18 mouse cellular contexts compared by ENCODE assay signal in the genomic region with DNA sequence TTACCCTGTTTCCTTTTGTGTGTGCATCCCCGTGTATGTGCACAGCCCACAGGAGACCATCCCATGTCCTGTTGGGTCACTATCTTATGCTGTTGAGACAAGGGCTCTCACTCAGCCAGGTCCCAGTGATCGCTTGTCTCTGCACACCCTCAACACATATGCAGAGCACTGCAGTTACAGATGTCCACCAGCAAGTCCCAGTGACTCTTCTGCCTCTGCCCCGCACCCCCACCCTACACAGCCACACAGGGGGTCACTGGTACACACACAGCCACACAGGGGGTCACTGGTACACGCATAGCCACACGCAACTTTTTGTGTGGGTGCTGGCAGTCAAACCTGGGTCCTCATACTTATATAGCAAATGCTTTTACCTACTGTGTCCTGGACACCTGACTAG. TPM values are rescaled to one million over a fixed set of nuclear protein-coding genes. Genes with fewer than 3 reads are reported as not detected.
DNase-seq lines count a peak whose midpoint lies in the region; ATAC-seq and TF ChIP-seq lines count a peak whose summit lies in the region.
"Had no signal": no experiment of that assay in that cellular context is flagged by ENCODE, and none has a peak within 500 bp of the region (broad histone marks: within the 10 kb centered on the region; RNA-seq: fewer than 3 reads in every experiment).

No protein-coding gene starts in this region.

- 94% methylated on average over 5 of the region's 5 CpGs for WGBS in heart, embryonic 10.5 days
- WGBS in liver, postnatal 0 days (ENCODE audit: insufficient replicate concordance) = 87% methylated on average over 5 of the region's 5 CpGs
- WGBS in liver, embryonic 12.5 days (ENCODE audit: insufficient replicate concordance) = 86% methylated on average over 5 of the region's 5 CpGs
- WGBS in macrophage (ENCODE audit: missing documents) = 94% methylated on average over 5 of the region's 5 CpGs

- no peak for TF ChIP-seq POLR2A in bone marrow macrophage, adult 2 months (IDR thresholded peaks at IDR 0.05; ENCODE audit: borderline replicate concordance, low read depth, low read length)

- intact Hi-C loops in left cerebral cortex, postnatal 10 days (cut with DNase I) = no loop called here

- H3K4me2 ChIP-seq in liver, postnatal 0 days (ENCODE audit: low read depth, low read length) = no peak overlapping the region
- H3K4me2 ChIP-seq in liver, embryonic 12.5 days = no peak overlapping the region
- H3K4me2 ChIP-seq: embryonic facial prominence, embryonic 12.5 days; forebrain, embryonic 13.5 days; forebrain, embryonic 15.5 days had no signal

- H3K36me3 ChIP-seq in heart, embryonic 10.5 days = peaks cover 80% of the 10 kb centered on the region
- peaks cover 63% of the 10 kb centered on the region for H3K36me3 ChIP-seq in liver, postnatal 0 days (replicated peaks; ENCODE audit: insufficient read depth, low read length)
- H3K36me3 ChIP-seq in liver, embryonic 12.5 days = peaks cover 79% of the 10 kb centered on the region
- H3K36me3 ChIP-seq in macrophage (ENCODE audit: inconsistent target) = peaks cover 39% of the 10 kb centered on the region

- DNase-seq in heart, embryonic 10.5 days (ENCODE audit: low spot score) = peak; percentile 71
- no peak for DNase-seq in heart, adult 8-10 months (ENCODE audit: low spot score)
- no peak for DNase-seq in liver, postnatal 0 days
- no peak for DNase-seq in left cerebral cortex, postnatal 10 days (ENCODE audit: extremely low spot score in 1 of 2, low spot score in 2 of 2)
- DNase-seq: adrenal gland, adult 2 months; adrenal gland, postnatal 10 days; adrenal gland, postnatal 25 days; cerebellum, adult 11-12 months; cerebellum, adult 2 months; cerebellum, adult 9-10 months; cerebellum, postnatal 25 days had no signal

- TF ChIP-seq EP300 in liver, postnatal 0 days (IDR thresholded peaks at IDR 0.05; ENCODE audit: low read depth) = no peak

- ATAC-seq in liver, postnatal 0 days = no peak
- ATAC-seq in liver, embryonic 12.5 days = no peak
- ATAC-seq: forebrain, embryonic 13.5 days; forebrain, embryonic 15.5 days had no signal

- H3K27me3 ChIP-seq in heart, embryonic 10.5 days (ENCODE audit: insufficient read depth, poor library complexity, severe bottlenecking) = no peaks in the 10 kb centered on the region
- H3K27me3 ChIP-seq in liver, postnatal 0 days (ENCODE audit: insufficient read depth, low read length) = no peaks in the 10 kb centered on the region
- H3K27me3 ChIP-seq in liver, embryonic 12.5 days (replicated peaks) = no peaks in the 10 kb centered on the region
- H3K27me3 ChIP-seq: embryonic facial prominence, embryonic 12.5 days; forebrain, embryonic 13.5 days; forebrain, embryonic 15.5 days had no signal

- no peaks in the 10 kb centered on the region for H3K79me2 ChIP-seq in macrophage (ENCODE audit: inconsistent target)

- no peaks in the 10 kb centered on the region for H3K4me1 ChIP-seq in heart, embryonic 10.5 days
- peaks cover 2% of the 10 kb centered on the region; the same call in 1 of the 2 replicates for H3K4me1 ChIP-seq in liver, postnatal 0 days (ENCODE audit: insufficient read depth)
- 0 out of 2 replicates have a peak, but pooled peaks cover 3% of the 10 kb centered on the region for H3K4me1 ChIP-seq in liver, embryonic 12.5 days
- H3K4me1 ChIP-seq in bone marrow macrophage, adult 2 months (ENCODE audit: control insufficient read depth, insufficient read depth, low read length) = peaks cover 26% of the 10 kb centered on the region
- H3K4me1 ChIP-seq: embryonic facial prominence, embryonic 10.5 days; embryonic facial prominence, embryonic 12.5 days; forebrain, embryonic 13.5 days; forebrain, embryonic 15.5 days had no signal

- H3K9ac ChIP-seq in liver, postnatal 0 days (replicated peaks) = no peak overlapping the region
- H3K9ac ChIP-seq in liver, embryonic 12.5 days = no peak overlapping the region
- H3K9ac ChIP-seq: embryonic facial prominence, embryonic 12.5 days; forebrain, embryonic 13.5 days; forebrain, embryonic 15.5 days had no signal

- no peak for TF ChIP-seq CTCF in liver, postnatal 0 days (IDR thresholded peaks at IDR 0.05; ENCODE audit: low read depth)
- no peak for TF ChIP-seq CTCF in bone marrow macrophage, adult 2 months (IDR thresholded peaks at IDR 0.05; ENCODE audit: low read depth, low read length)

- no peaks in the 10 kb centered on the region for H3K9me3 ChIP-seq in heart, embryonic 10.5 days
- no peaks in the 10 kb centered on the region for H3K9me3 ChIP-seq in liver, postnatal 0 days (ENCODE audit: low read length)
- H3K9me3 ChIP-seq in liver, embryonic 12.5 days (replicated peaks) = no peaks in the 10 kb centered on the region
- H3K9me3 ChIP-seq: embryonic facial prominence, embryonic 10.5 days; embryonic facial prominence, embryonic 12.5 days; forebrain, embryonic 13.5 days; forebrain, embryonic 15.5 days had no signal

- H3K4me3 ChIP-seq in heart, embryonic 10.5 days = no peak overlapping the region
- H3K4me3 ChIP-seq in liver, postnatal 0 days (ENCODE audit: low read depth, low read length) = no peak overlapping the region
- H3K4me3 ChIP-seq in liver, embryonic 12.5 days = no peak overlapping the region
- H3K4me3 ChIP-seq in bone marrow macrophage, adult 2 months (ENCODE audit: insufficient read depth, low read length) = no peak overlapping the region
- H3K4me3 ChIP-seq in macrophage (ENCODE audit: inconsistent target) = no peak overlapping the region
- H3K4me3 ChIP-seq: embryonic facial prominence, embryonic 10.5 days; embryonic facial prominence, embryonic 12.5 days; forebrain, embryonic 13.5 days; forebrain, embryonic 15.5 days had no signal

- H3K27ac ChIP-seq in heart, embryonic 10.5 days = no peak overlapping the region
- peak overlapping the region; percentile 45; the same call in 1 of the 2 replicates for H3K27ac ChIP-seq in liver, postnatal 0 days (ENCODE audit: low read depth)
- no peak overlapping the region for H3K27ac ChIP-seq in liver, embryonic 12.5 days
- 0 out of 2 replicates have a peak overlapping the region, but pooled peaks have one; percentile 14 for H3K27ac ChIP-seq in bone marrow macrophage, adult 2 months (ENCODE audit: insufficient read depth, low read depth, low read length)
- peak overlapping the region; percentile 41 for H3K27ac ChIP-seq in macrophage
- H3K27ac ChIP-seq: embryonic facial prominence, embryonic 10.5 days; embryonic facial prominence, embryonic 12.5 days; forebrain, embryonic 13.5 days; forebrain, embryonic 15.5 days had no signal

RNA-seq across cellular contexts. Expression of a gene that starts 37.5 kb away (rescaled TPM):
- polyA plus RNA-seq in heart, embryonic 10.5 days (2016; fragmentation: Nextera tagmentation; extraction: Ambion mirVana) = 220 and 234 TPM in 2 replicates
- total RNA-seq in heart, adult 8-10 months (2022) = 100 to 1,000 TPM; 120 to 139 (median 132) TPM
- 208 and 217 TPM in 2 replicates for polyA plus RNA-seq in liver, postnatal 0 days (2015; fragmentation: Nextera tagmentation; extraction: Ambion mirVana)
- 141 and 143 TPM in 2 replicates for polyA plus RNA-seq in liver, embryonic 12.5 days (2016; fragmentation: Nextera tagmentation; extraction: Ambion mirVana)
- 259 and 260 TPM in 2 replicates for polyA plus RNA-seq in bone marrow macrophage, adult 2 months (2012; ENCODE audit: insufficient read depth, insufficient read length, missing spikeins)
- 100 to 1,000 TPM; 243 to 608 (median 477) TPM for total RNA-seq in macrophage (2018; cell fraction: chromatin; rRNA removed)
- total RNA-seq in macrophage (2018; cell fraction: cytosol; rRNA removed) = 100 to 1,000 TPM; 166 to 246 (median 212) TPM
- 100 to 1,000 TPM; 214 to 458 (median 297) TPM for total RNA-seq in macrophage (2018; cell fraction: nucleus; rRNA removed)
- polyA plus RNA-seq in macrophage (2018) = 185 to 231 TPM (median 186 TPM) in 3 replicates
- total RNA-seq in left cerebral cortex, postnatal 10 days (2021) = 100 to 1,000 TPM; 218 to 225 TPM

RNA-seq across cellular contexts. Expression of a gene that starts 54.1 kb away (rescaled TPM):
- polyA plus RNA-seq in heart, embryonic 10.5 days (2016; fragmentation: Nextera tagmentation; extraction: Ambion mirVana) = 18.4 and 19.0 TPM in 2 replicates
- 1 to 10 TPM; 5.9 to 8.2 (median 6.2) TPM for total RNA-seq in heart, adult 8-10 months (2022)
- polyA plus RNA-seq in liver, postnatal 0 days (2015; fragmentation: Nextera tagmentation; extraction: Ambion mirVana) = 10.5 and 10.8 TPM in 2 replicates
- polyA plus RNA-seq in liver, embryonic 12.5 days (2016; fragmentation: Nextera tagmentation; extraction: Ambion mirVana) = 10.9 and 12.7 TPM in 2 replicates
- 45.2 and 46.0 TPM in 2 replicates for polyA plus RNA-seq in bone marrow macrophage, adult 2 months (2012; ENCODE audit: insufficient read depth, insufficient read length, missing spikeins)
- 100 to 1,000 TPM; 110 to 463 (median 250) TPM for total RNA-seq in macrophage (2018; cell fraction: chromatin; rRNA removed)
- 10 to 100 TPM in 25 of 26 experiments, 1 to 10 TPM in 1; 9.0 to 34.7 (median 17.6) TPM for total RNA-seq in macrophage (2018; cell fraction: cytosol; rRNA removed)
- total RNA-seq in macrophage (2018; cell fraction: nucleus; rRNA removed) = 100 to 1,000 TPM in 14 of 26 experiments, 10 to 100 TPM in 12; 56.2 to 184 (median 105) TPM
- polyA plus RNA-seq in macrophage (2018) = 10.1 to 21.6 TPM (median 17.6 TPM) in 3 replicates
- total RNA-seq in left cerebral cortex, postnatal 10 days (2021) = 10 to 100 TPM in 1 of 2 experiments, 1 to 10 TPM in 1; 9.4 to 12.6 TPM

Comparison
In these comparisons a context has a peak if more than half of its experiments do, and no peak if none do; other contexts are left out.
1. H3K27ac ChIP-seq: peak in liver, postnatal 0 days (single experiment), bone marrow macrophage, adult 2 months (single experiment) and macrophage (single experiment); none in heart, embryonic 10.5 days (single experiment) and liver, embryonic 12.5 days (single experiment).